Mouse (Mus musculus) heart, adult 2 months (tissue): ENCODE data around the gene Umps.

Source experiments
- CTCF ChIP-seq: fragments of 200-600 bp; IDR thresholded peaks from 2 replicates; pipeline ENCODE4 v1.8.1; 2022; ENCODE audit warnings: antibody characterized with exemption, mild to moderate bottlenecking, moderate library complexity
- POLR2A ChIP-seq: fragments of 200-500 bp; IDR thresholded peaks from 2 replicates; pipeline ENCODE4 v1.6.1; 2011; ENCODE audit warnings: mild to moderate bottlenecking, low read depth, low read length, control low read depth; ENCODE audit not compliant: insufficient read depth

DNA sequence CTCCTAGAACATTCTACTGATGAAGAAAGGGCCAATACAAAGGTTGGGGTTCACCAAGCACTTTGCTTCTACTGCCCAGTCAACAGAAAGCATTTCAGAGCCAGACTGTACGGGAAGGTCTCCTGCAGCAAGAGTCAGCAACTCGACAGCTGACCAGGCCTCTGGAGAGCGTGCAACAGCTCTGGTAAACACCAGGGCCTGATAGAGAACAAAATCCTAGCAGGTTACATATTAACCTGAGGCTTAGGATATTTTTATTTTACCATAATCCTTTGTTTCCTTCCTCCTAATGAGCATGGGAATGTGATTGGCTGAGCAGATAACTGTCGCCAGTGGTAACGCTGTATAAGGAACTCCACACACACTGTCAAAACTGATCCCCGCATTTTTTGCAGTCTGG lies 3.3 kb downstream of the Umps start:
- no peak for TF ChIP-seq CTCF
- no peak for TF ChIP-seq POLR2A
